Mouse (Mus musculus): Measurements from ENCODE around the gene Fcf1. TPM values are rescaled to one million over a fixed set of nuclear protein-coding genes. Genes with fewer than 3 reads are reported as not detected.

Gene Fcf1
- polyA plus RNA-seq (2017; shearing (Covaris generic)) = 112 TPM

DNA sequence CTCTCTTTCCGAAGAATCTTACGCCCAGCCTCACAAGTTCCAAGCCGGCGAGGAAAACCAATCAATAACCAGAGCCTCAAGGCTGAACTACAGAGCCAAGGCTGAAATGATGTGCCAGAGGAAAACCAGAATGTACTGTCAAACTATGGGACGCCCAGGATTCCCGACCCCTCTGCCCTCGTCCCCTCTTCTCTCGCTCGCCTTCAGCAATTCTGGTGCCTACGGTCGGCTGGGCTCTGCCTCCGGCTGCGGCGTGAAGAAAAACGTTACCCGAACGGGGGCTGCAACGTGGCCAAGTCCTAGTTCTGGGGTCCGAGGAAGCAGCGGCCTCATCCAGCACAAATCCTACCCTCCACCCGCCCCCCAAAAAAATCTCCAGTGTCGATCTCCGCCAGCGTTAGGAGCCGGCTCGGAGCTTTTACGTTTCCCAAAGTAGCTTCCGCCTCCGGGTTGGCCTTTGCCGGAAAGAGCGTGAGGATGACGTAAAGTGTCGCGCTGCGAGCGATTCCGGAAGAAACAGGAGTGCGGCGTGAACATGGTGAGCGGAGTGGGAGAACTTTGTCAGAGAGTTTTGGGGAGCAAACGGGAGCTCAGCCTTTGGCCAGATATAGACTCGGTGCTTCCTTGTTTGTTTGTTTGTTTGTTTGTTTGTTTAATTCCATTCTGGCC, at the start of gene Fcf1, which contains the start of gene Arel1:
Gene Fcf1 (plus strand): TSS at position 470 of the 669 bp plus-strand sequence.
Gene Arel1 (minus strand): TSS at position 473 of the 669 bp plus-strand sequence.

DNA sequence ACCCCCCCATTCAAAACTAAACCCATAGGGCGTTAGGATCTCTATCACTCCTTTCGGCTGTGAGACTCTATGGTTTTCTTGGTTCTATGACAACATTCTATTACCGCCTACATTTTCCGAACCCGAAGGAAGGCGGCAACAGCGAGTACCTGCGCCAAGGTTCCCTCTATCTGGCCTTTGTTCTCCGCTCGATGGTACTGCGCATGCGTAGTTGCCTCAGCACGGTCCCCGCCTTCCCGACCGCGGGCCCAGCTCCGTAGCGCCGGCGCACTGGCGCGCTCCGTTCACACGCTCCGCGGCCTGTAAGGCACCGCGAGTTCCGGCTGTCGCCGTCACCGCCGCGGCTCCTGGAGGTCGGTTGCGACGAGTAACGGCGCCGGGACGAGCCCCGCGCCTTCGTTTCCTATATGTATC, 25.4 kb downstream of the Fcf1 start, which contains the start of gene Ylpm1:
Gene Ylpm1 (plus strand): TSS at position 239 of the 414 bp plus-strand sequence.

Other genes with a start within 250 kb of the Fcf1 start
- gene Npc2, start 197.7 kb upstream of the Fcf1 start, polyA plus RNA-seq (2017; shearing (Covaris generic)) = 80.8 TPM
- 83.6 TPM for gene Isca2, start 197.6 kb upstream of the Fcf1 start, polyA plus RNA-seq (2017; shearing (Covaris generic))
- gene Ltbp2, start 94.4 kb upstream of the Fcf1 start, polyA plus RNA-seq (2017; shearing (Covaris generic)) = 0.28 TPM
- gene Arel1, start within 50 bp of the Fcf1 start, polyA plus RNA-seq (2017; shearing (Covaris generic)) = 17.0 TPM
- 24.0 TPM for gene Ylpm1, start 25.4 kb downstream of the Fcf1 start, polyA plus RNA-seq (2017; shearing (Covaris generic))
- 5.3 TPM for gene Prox2, start 139.9 kb downstream of the Fcf1 start, polyA plus RNA-seq (2017; shearing (Covaris generic))
- 91.3 TPM for gene Dlst, start 139.9 kb downstream of the Fcf1 start, polyA plus RNA-seq (2017; shearing (Covaris generic))
- 0.76 TPM for gene Rps6kl1, start 180.4 kb downstream of the Fcf1 start, polyA plus RNA-seq (2017; shearing (Covaris generic))
- not detected for gene Pgf, start 206.9 kb downstream of the Fcf1 start, polyA plus RNA-seq (2017; shearing (Covaris generic))
- gene Eif2b2, start 248.6 kb downstream of the Fcf1 start, polyA plus RNA-seq (2017; shearing (Covaris generic)) = 78.2 TPM

Measured in effector memory CD4-positive, alpha-beta T cell, adult 7 months (primary cell).